Mouse (Mus musculus): ENCODE data around the gene Tomm40. TPM values are rescaled to one million over a fixed set of nuclear protein-coding genes. Genes with fewer than 3 reads are reported as not detected.

Gene Tomm40
- polyA plus RNA-seq, 1 experiment from 2014 or later, result 81.5 TPM

DNA sequence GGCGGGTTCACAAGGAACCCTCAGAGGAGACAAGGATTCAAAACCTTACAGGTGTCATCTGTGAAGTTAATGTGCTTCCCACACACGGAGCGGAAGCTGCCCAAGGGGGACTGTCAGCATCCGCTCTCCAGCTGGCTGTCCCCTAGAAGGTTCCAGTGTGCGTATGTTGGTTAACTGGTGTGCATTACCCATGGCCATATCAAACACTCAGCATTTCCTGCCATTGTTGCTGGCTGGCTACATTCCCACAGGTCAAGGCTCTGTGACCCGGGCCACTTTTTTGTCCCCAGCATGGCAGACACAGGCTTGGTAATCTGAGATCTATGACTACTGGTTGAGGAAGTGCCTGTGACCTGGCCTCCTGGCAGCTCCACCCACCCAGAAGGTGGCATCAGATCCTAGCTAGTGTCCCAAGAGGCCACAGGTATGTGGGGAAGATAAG lies 7.5 kb upstream of the Tomm40 start:
- 59% methylated on average over 6 of the region's 6 CpGs for WGBS (ENCODE audit: insufficient replicate concordance)
- no peak overlapping the region for H3K4me2 ChIP-seq (ENCODE audit: low read depth, low read length)
- H3K27me3 ChIP-seq (ENCODE audit: insufficient read depth, low read length), result no peaks in the 10 kb centered on the region
- H3K27ac ChIP-seq (ENCODE audit: low read depth), result 0 out of 2 replicates have a peak overlapping the region, but pooled peaks have one; percentile 29
- peak; percentile 49 for DNase-seq
- H3K9ac ChIP-seq (replicated peaks), result no peak overlapping the region
- H3K9me3 ChIP-seq (ENCODE audit: low read length), result 0 out of 2 replicates have a peak, but pooled peaks cover 6% of the 10 kb centered on the region
- TF ChIP-seq CTCF (IDR thresholded peaks at IDR 0.05; ENCODE audit: low read depth) (no peak), EP300 (IDR thresholded peaks at IDR 0.05; ENCODE audit: low read depth) (no peak; the same call in 1 of the 2 replicates)
- H3K4me3 ChIP-seq (ENCODE audit: low read depth, low read length), result no peak overlapping the region
- peak; percentile 60 for ATAC-seq
- peaks cover 4% of the 10 kb centered on the region for H3K36me3 ChIP-seq (replicated peaks; ENCODE audit: insufficient read depth, low read length)
- H3K4me1 ChIP-seq (ENCODE audit: insufficient read depth), result 0 out of 2 replicates have a peak, but pooled peaks cover 2% of the 10 kb centered on the region

DNA sequence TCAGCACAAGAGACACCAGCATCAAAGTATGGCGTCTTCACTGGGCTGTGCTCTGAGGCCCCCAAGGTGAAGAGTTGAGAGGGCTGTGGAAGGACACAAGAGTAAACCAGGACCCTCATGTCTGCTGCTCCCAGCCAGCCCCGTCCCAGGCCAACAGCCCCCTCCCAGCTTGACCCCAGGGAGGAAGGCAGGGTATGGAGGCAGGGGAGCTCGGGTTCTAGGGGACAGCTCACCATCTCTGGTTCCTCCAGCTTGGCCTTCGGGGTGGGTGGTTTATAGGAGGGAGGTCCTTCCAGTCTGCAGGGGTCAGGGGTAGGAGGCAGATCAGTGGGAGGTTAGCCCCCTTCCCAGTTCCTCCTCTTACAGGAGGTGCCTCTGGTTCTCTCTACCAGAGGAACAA lies 4.0 kb upstream of the Tomm40 start:
- peaks cover 18% of the 10 kb centered on the region for H3K4me1 ChIP-seq (ENCODE audit: insufficient read depth)

DNA sequence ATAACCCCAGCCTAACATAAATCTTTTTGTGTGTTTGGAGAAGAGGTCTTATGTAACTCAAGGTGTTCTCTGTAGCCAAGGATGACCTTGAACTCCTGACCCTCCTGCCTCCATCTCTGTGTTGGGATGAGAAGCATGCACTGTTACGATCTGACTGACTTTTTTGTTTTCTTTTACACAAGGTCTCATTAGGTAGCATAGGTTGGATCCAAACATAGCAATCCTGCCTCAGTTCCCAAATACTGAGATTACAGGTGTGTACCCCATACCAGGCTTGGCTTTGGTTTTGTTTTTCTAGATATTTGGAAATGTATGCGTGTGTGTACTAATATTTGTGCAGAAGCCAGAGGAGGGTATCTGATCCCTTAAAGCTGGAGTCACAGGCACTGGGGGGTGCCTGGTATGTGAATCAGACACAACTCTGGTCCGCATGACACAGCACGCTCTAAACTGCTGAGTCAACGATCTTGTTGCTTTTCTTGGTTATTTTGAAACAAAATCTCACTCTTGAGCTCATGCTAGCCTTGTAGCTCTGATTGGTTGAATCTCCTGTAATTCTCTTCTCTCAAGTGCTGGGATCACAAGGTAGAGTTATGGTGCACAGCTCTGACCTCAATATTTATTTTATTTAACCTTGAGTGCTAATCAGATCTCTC lies 3.2 kb upstream of the Tomm40 start:
- Histone ChIP-seq H3K9ac (replicated peaks) (no peak overlapping the region), H3K9me3 (ENCODE audit: low read length) (0 out of 2 replicates have a peak, but pooled peaks cover 6% of the 10 kb centered on the region), H3K27me3 (ENCODE audit: insufficient read depth, low read length) (no peaks in the 10 kb centered on the region), H3K4me1 (ENCODE audit: insufficient read depth) (peaks cover 25% of the 10 kb centered on the region), H3K4me3 (ENCODE audit: low read depth, low read length) (no peak overlapping the region), H3K36me3 (replicated peaks; ENCODE audit: insufficient read depth, low read length) (no peaks in the 10 kb centered on the region; the same call in 1 of the 2 replicates), H3K4me2 (ENCODE audit: low read depth, low read length) (no peak overlapping the region), H3K27ac (ENCODE audit: low read depth) (no peak overlapping the region)
- ATAC-seq (no peak), DNase-seq (no peak)
- 74% methylated on average over 5 of the region's 5 CpGs for WGBS (ENCODE audit: insufficient replicate concordance)
- TF ChIP-seq EP300 (IDR thresholded peaks at IDR 0.05; ENCODE audit: low read depth), result no peak

More for the DNA sequence above, 4.0 kb upstream of the Tomm40 start:
- no peak for TF ChIP-seq CTCF (IDR thresholded peaks at IDR 0.05; ENCODE audit: low read depth)
- no peak for TF ChIP-seq EP300 (IDR thresholded peaks at IDR 0.05; ENCODE audit: low read depth)
- Histone ChIP-seq H3K4me3 (ENCODE audit: low read depth, low read length) (no peak overlapping the region), H3K4me2 (ENCODE audit: low read depth, low read length) (no peak overlapping the region), H3K27me3 (ENCODE audit: insufficient read depth, low read length) (no peaks in the 10 kb centered on the region), H3K9ac (replicated peaks) (no peak overlapping the region), H3K9me3 (ENCODE audit: low read length) (0 out of 2 replicates have a peak, but pooled peaks cover 6% of the 10 kb centered on the region), H3K36me3 (replicated peaks; ENCODE audit: insufficient read depth, low read length) (peaks cover 4% of the 10 kb centered on the region; the same call in 1 of the 2 replicates), H3K27ac (ENCODE audit: low read depth) (no peak overlapping the region)
- no peak for ATAC-seq
- no peak for DNase-seq
- WGBS (ENCODE audit: insufficient replicate concordance), result 69% methylated on average over 4 of the region's 4 CpGs

DNA sequence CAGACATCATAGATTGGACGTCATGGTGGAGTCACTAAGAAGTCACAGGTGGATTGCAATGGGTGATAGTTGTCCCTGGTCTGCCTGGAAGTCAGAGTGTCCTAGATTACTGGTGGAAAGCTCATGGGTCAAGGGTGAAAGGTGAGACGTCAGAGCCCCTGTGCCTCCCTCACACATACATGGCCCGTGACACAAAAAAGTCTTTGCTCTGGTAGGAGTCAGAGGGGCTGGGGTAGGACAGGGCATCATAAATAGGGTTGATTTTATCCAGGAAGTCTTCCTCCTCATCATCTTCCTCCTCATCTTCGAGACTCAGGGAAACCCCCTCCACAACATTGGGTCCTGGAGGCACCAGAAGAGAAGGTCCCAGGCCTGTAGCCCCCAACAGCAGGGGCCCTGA lies 2.1 kb upstream of the Tomm40 start:
- DNase-seq (no peak), ATAC-seq (no peak)
- 80% methylated on average over 4 of the region's 4 CpGs for WGBS (ENCODE audit: insufficient replicate concordance)
- Histone ChIP-seq H3K36me3 (replicated peaks; ENCODE audit: insufficient read depth, low read length) (peaks cover 7% of the 10 kb centered on the region; the same call in 1 of the 2 replicates), H3K4me2 (ENCODE audit: low read depth, low read length) (no peak overlapping the region), H3K9ac (replicated peaks) (no peak overlapping the region), H3K27me3 (ENCODE audit: insufficient read depth, low read length) (no peaks in the 10 kb centered on the region), H3K9me3 (ENCODE audit: low read length) (0 out of 2 replicates have a peak, but pooled peaks cover 6% of the 10 kb centered on the region), H3K4me3 (ENCODE audit: low read depth, low read length) (no peak overlapping the region), H3K27ac (ENCODE audit: low read depth) (no peak overlapping the region), H3K4me1 (ENCODE audit: insufficient read depth) (peaks cover 24% of the 10 kb centered on the region)
- TF ChIP-seq EP300 (IDR thresholded peaks at IDR 0.05; ENCODE audit: low read depth), result no peak

DNA sequence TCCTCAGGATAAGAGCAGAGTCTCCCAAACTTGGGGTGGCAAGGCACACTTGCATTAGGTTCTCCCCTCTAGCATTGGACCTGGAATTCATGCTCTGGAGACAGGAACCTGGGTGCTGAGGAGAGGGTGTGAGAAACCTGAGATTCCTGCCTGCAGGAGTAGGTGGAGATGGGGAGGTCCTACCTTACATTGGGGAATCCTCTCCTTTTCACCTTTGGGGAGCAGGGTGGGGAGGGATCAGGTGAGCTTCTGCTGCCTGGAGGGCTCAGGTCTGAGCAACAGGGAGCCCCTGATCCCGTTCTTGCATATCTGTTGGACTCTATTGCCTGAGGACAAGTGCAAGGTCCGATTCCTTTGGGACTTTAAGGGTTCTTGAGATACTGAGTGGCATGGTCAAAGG lies 1.6 kb upstream of the Tomm40 start:
- Histone ChIP-seq H3K9me3 (ENCODE audit: low read length) (0 out of 2 replicates have a peak, but pooled peaks cover 6% of the 10 kb centered on the region), H3K4me2 (ENCODE audit: low read depth, low read length) (no peak overlapping the region), H3K9ac (replicated peaks) (no peak overlapping the region), H3K4me1 (ENCODE audit: insufficient read depth) (peaks cover 24% of the 10 kb centered on the region), H3K36me3 (replicated peaks; ENCODE audit: insufficient read depth, low read length) (peaks cover 11% of the 10 kb centered on the region), H3K4me3 (ENCODE audit: low read depth, low read length) (no peak overlapping the region), H3K27ac (ENCODE audit: low read depth) (0 out of 2 replicates have a peak overlapping the region, but pooled peaks have one; percentile 81), H3K27me3 (ENCODE audit: insufficient read depth, low read length) (no peaks in the 10 kb centered on the region)
- TF ChIP-seq EP300 (IDR thresholded peaks at IDR 0.05; ENCODE audit: low read depth) (no peak), CTCF (IDR thresholded peaks at IDR 0.05; ENCODE audit: low read depth) (no peak)
- no peak for ATAC-seq
- no peak for DNase-seq
- 82% methylated on average over 2 of the region's 2 CpGs for WGBS (ENCODE audit: insufficient replicate concordance)

DNA sequence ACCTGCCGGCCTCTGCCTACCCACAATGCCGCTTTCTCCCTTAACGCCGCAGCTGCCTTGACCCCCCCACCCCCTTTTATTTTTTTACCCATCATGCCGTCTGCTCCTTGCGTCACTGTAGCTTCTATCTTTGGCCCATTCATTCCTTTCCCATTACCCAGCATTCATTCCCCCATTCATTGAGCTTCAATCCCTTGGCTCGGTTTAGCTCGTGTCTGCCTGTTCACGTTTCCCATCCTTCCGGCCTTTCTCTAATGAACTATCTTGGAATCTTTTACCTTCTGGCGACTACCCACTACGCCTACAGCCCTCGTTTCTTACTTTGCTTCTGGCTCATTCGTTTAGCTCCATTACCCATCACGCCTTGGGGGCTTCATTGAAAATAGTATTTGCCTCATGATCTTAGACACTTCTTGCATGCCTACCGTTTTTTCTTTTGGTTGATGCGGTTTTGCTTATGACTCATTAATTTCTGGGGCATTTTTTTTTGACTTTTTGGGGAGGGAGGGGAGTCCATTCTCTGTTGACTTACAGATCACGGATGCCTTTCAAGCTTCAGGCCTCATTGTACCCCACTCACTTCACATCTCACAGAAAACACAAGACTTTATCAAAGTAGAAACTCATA lies 931 bp upstream of the Tomm40 start:
- peak overlapping the region; percentile 81 for H3K27ac ChIP-seq (ENCODE audit: low read depth)
- H3K4me3 ChIP-seq (ENCODE audit: low read depth, low read length), result peak overlapping the region; percentile 43
- no peak for TF ChIP-seq CTCF (IDR thresholded peaks at IDR 0.05; ENCODE audit: low read depth)
- no peak for TF ChIP-seq EP300 (IDR thresholded peaks at IDR 0.05; ENCODE audit: low read depth)
- H3K4me1 ChIP-seq (ENCODE audit: insufficient read depth), result peaks cover 24% of the 10 kb centered on the region
- H3K9ac ChIP-seq (replicated peaks), result peak overlapping the region; percentile 28
- 6% methylated on average over 18 of the region's 18 CpGs for WGBS (ENCODE audit: insufficient replicate concordance)
- no peak for ATAC-seq
- no peaks in the 10 kb centered on the region for H3K27me3 ChIP-seq (ENCODE audit: insufficient read depth, low read length)
- H3K9me3 ChIP-seq (ENCODE audit: low read length), result 0 out of 2 replicates have a peak, but pooled peaks cover 5% of the 10 kb centered on the region
- no peak for DNase-seq
- peaks cover 18% of the 10 kb centered on the region for H3K36me3 ChIP-seq (replicated peaks; ENCODE audit: insufficient read depth, low read length)
- H3K4me2 ChIP-seq (ENCODE audit: low read depth, low read length), result peak overlapping the region; percentile 73

All from liver, postnatal 0 days (tissue).